30 mouse cellular contexts compared by ENCODE assay signal in genomic region chr7:118590726-118591305, GRCm38 (mm10). TPM values are rescaled to one million over a fixed set of nuclear protein-coding genes. Genes with fewer than 3 reads are reported as not detected.
A peak's percentile ranks its signal among the peaks of the same experiment; 100 is the strongest.
DNase-seq lines count a peak whose midpoint lies in the region; ATAC-seq and TF ChIP-seq lines count a peak whose summit lies in the region.
"Had no signal": no experiment of that assay in that cellular context is flagged by ENCODE, and none has a peak within 500 bp of the region (broad histone marks: within the 10 kb centered on the region; RNA-seq: fewer than 3 reads in every experiment).

No protein-coding gene starts in this region.

- peak overlapping the region; percentile 40; the same call in 1 of the 2 replicates for H3K27ac ChIP-seq in forebrain, embryonic 10.5 days
- H3K27ac ChIP-seq in forebrain, embryonic 16.5 days (ENCODE audit: low read length), result no peak overlapping the region
- no peak overlapping the region for H3K27ac ChIP-seq in thymus, adult 2 months (ENCODE audit: control insufficient read depth, insufficient read depth, low read length)
- H3K27ac ChIP-seq: embryonic facial prominence, embryonic 12.5 days; embryonic facial prominence, embryonic 15.5 days; forebrain, embryonic 13.5 days; heart, embryonic 15.5 days; hindbrain, embryonic 13.5 days; intestine, embryonic 15.5 days had no signal

- H3K27me3 ChIP-seq in forebrain, embryonic 10.5 days (ENCODE audit: poor library complexity, severe bottlenecking), result peaks cover 4% of the 10 kb centered on the region
- H3K27me3 ChIP-seq in forebrain, embryonic 16.5 days (replicated peaks; ENCODE audit: control insufficient read depth, insufficient read depth, low read length), result no peaks in the 10 kb centered on the region
- peaks cover 21% of the 10 kb centered on the region for H3K27me3 ChIP-seq in C2C12 (ENCODE audit: control insufficient read depth, insufficient read depth, insufficient read length)
- H3K27me3 ChIP-seq in thymus, adult 2 months (ENCODE audit: control insufficient read depth, insufficient read depth, low read length), result no peaks in the 10 kb centered on the region; the same call in 1 of the 2 replicates
- H3K27me3 ChIP-seq: embryonic facial prominence, embryonic 15.5 days; forebrain, embryonic 13.5 days; hindbrain, embryonic 13.5 days; intestine, embryonic 15.5 days had no signal

- H3K4me1 ChIP-seq in forebrain, embryonic 10.5 days, result peaks cover 43% of the 10 kb centered on the region
- peaks cover 37% of the 10 kb centered on the region for H3K4me1 ChIP-seq in forebrain, embryonic 16.5 days (replicated peaks; ENCODE audit: control insufficient read depth, insufficient read depth, low read length)
- peaks cover 5% of the 10 kb centered on the region for H3K4me1 ChIP-seq in thymus, adult 2 months (replicated peaks; ENCODE audit: control insufficient read depth, insufficient read depth, low read length)

- 93% methylated on average over 5 of the region's 5 CpGs for WGBS in forebrain, embryonic 10.5 days
- WGBS in forebrain, embryonic 16.5 days, result 86% methylated on average over 5 of the region's 5 CpGs
- WGBS in thymus, adult 2 months, result 89% methylated on average over 5 of the region's 5 CpGs

- TF ChIP-seq POLR2A in thymus, adult 2 months (IDR thresholded peaks at IDR 0.05; ENCODE audit: control insufficient read depth, extremely low read depth, insufficient read depth, low read length, poor library complexity), result no peak

- no peak overlapping the region for H3ac ChIP-seq in C2C12 (ENCODE audit: control insufficient read depth, insufficient read length, low read depth)

- H3K9ac ChIP-seq in forebrain, embryonic 16.5 days (replicated peaks; ENCODE audit: low read depth, low read length), result no peak overlapping the region
- H3K9ac ChIP-seq: embryonic facial prominence, embryonic 12.5 days; embryonic facial prominence, embryonic 15.5 days; forebrain, embryonic 13.5 days; forebrain, postnatal 0 days; heart, embryonic 12.5 days; heart, embryonic 15.5 days; hindbrain, embryonic 13.5 days; intestine, embryonic 15.5 days had no signal

- no peaks in the 10 kb centered on the region for H3K79me3 ChIP-seq in C2C12 (ENCODE audit: low read depth)

- no peaks in the 10 kb centered on the region; the same call in 1 of the 2 replicates for H3K9me3 ChIP-seq in forebrain, embryonic 10.5 days
- no peaks in the 10 kb centered on the region for H3K9me3 ChIP-seq in forebrain, embryonic 16.5 days (ENCODE audit: control insufficient read depth, low read length)
- H3K9me3 ChIP-seq: embryonic facial prominence, embryonic 12.5 days; embryonic facial prominence, embryonic 15.5 days; forebrain, embryonic 13.5 days; heart, embryonic 15.5 days; hindbrain, embryonic 10.5 days; hindbrain, embryonic 13.5 days; intestine, embryonic 15.5 days had no signal

- no peaks in the 10 kb centered on the region for H3K36me3 ChIP-seq in forebrain, embryonic 10.5 days (replicated peaks)
- no peaks in the 10 kb centered on the region for H3K36me3 ChIP-seq in forebrain, embryonic 16.5 days (ENCODE audit: control insufficient read depth, insufficient read depth)
- no peaks in the 10 kb centered on the region for H3K36me3 ChIP-seq in C2C12 (ENCODE audit: control insufficient read depth, insufficient read depth)
- no peaks in the 10 kb centered on the region for H3K36me3 ChIP-seq in thymus, adult 2 months (ENCODE audit: control insufficient read depth, insufficient read depth, low read length)
- H3K36me3 ChIP-seq: embryonic facial prominence, embryonic 12.5 days; embryonic facial prominence, embryonic 15.5 days; heart, embryonic 12.5 days; heart, embryonic 15.5 days; hindbrain, embryonic 10.5 days; hindbrain, embryonic 13.5 days; intestine, embryonic 15.5 days had no signal

- no peak overlapping the region for H3K4me3 ChIP-seq in forebrain, embryonic 10.5 days
- no peak overlapping the region for H3K4me3 ChIP-seq in forebrain, embryonic 16.5 days (replicated peaks; ENCODE audit: low read length)
- no peak overlapping the region for H3K4me3 ChIP-seq in C2C12 (ENCODE audit: insufficient read depth, poor library complexity, severe bottlenecking)
- H3K4me3 ChIP-seq in thymus, adult 2 months (ENCODE audit: control insufficient read depth, insufficient read depth, low read length), result no peak overlapping the region
- H3K4me3 ChIP-seq: embryonic facial prominence, embryonic 12.5 days; embryonic facial prominence, embryonic 15.5 days; forebrain, embryonic 13.5 days; gastrocnemius, adult 2 months; heart, embryonic 12.5 days; heart, embryonic 15.5 days; hindbrain, embryonic 10.5 days; hindbrain, embryonic 13.5 days; intestine, embryonic 15.5 days had no signal

- no peak overlapping the region for H3K4me2 ChIP-seq in forebrain, embryonic 16.5 days (ENCODE audit: low read length)
- H3K4me2 ChIP-seq: embryonic facial prominence, embryonic 12.5 days; embryonic facial prominence, embryonic 15.5 days; forebrain, embryonic 13.5 days; heart, embryonic 12.5 days; heart, embryonic 15.5 days; hindbrain, embryonic 13.5 days; intestine, embryonic 15.5 days had no signal

- TF ChIP-seq CTCF in C2C12 (IDR thresholded peaks at IDR 0.05; ENCODE audit: control insufficient read depth, insufficient read depth, insufficient read length), result no peak
- no peak for TF ChIP-seq CTCF in thymus, adult 2 months (IDR thresholded peaks at IDR 0.05; ENCODE audit: borderline replicate concordance, control insufficient read depth, extremely low read depth, insufficient read depth, low read length, poor library complexity)

- DNase-seq in forebrain, embryonic 10.5 days (ENCODE audit: extremely low spot score, low spot score), result no peak
- DNase-seq in lung, postnatal 36 days, result peak; percentile 61
- no peak for DNase-seq in lung, postnatal 10 days
- DNase-seq in fibroblast of lung, adult 2 months (ENCODE audit: low read depth), result peak; percentile 73
- DNase-seq in gastrocnemius, postnatal 10 days, result no peak
- DNase-seq in thymus, adult 2 months, result no peak
- DNase-seq: adrenal gland, adult 8-10 months; adrenal gland, postnatal 25 days; cerebellum, adult 11 months; cerebellum, adult 2 months; cerebellum, adult 9-11 months; cerebellum, postnatal 25 days; forebrain, postnatal 0 days; gastrocnemius, adult 2 months; gastrocnemius, postnatal 25 days; heart, adult 18-20 months; heart, postnatal 10 days; heart, postnatal 36 days had no signal

- H3K79me2 ChIP-seq in C2C12 (ENCODE audit: control insufficient read depth, insufficient read depth), result no peaks in the 10 kb centered on the region

- ATAC-seq in forebrain, embryonic 16.5 days, result no peak
- ATAC-seq: forebrain, embryonic 13.5 days; forebrain, postnatal 0 days; hindbrain, embryonic 16.5 days; intestine, embryonic 15.5 days had no signal

TF ChIP-seq in C2C12, 6 proteins besides CTCF, POLR2A, EP300 and RAD21:
- TF ChIP-seq FOSL1 (IDR thresholded peaks at IDR 0.05; ENCODE audit: insufficient read depth, low read length, poor library complexity, severe bottlenecking), result no peak
- peak; percentile 42 for TF ChIP-seq CEBPB (IDR thresholded peaks at IDR 0.05; ENCODE audit: low read depth)
- TF ChIP-seq USF1 (IDR thresholded peaks at IDR 0.05; ENCODE audit: low read depth), result no peak
- TF ChIP-seq MYOG (IDR thresholded peaks at IDR 0.05; ENCODE audit: control insufficient read depth, extremely low read depth, insufficient read length), result no peak

RNA-seq across cellular contexts. Expression of gene Tmc7, which starts 6.3 kb away (rescaled TPM):
- 6.6 and 7.1 TPM in 2 replicates for polyA plus RNA-seq in forebrain, embryonic 10.5 days (2016; fragmentation: Nextera tagmentation; extraction: Ambion mirVana)
- 8.5 and 9.7 TPM in 2 replicates for polyA plus RNA-seq in forebrain, embryonic 16.5 days (2015; fragmentation: Nextera tagmentation; extraction: Ambion mirVana)
- polyA plus RNA-seq in C2C12 (2012; fragmentation: generic; extraction: Trizol), result not detected
- total RNA-seq in gastrocnemius, postnatal 10 days (2021), result 1 to 10 TPM; 7.2 to 7.5 TPM
- polyA plus RNA-seq in thymus, adult 2 months (2012; rRNA removed), result 0.18 and 0.26 TPM in 2 replicates
- total RNA-seq: common myeloid progenitor, adult 5-6 weeks had no signal

RNA-seq across cellular contexts. Expression of gene Tmc5, which starts 6.3 kb away (rescaled TPM):
- polyA plus RNA-seq in forebrain, embryonic 10.5 days (2016; fragmentation: Nextera tagmentation; extraction: Ambion mirVana), result 0.05 and 0.11 TPM in 2 replicates
- polyA plus RNA-seq in forebrain, embryonic 16.5 days (2015; fragmentation: Nextera tagmentation; extraction: Ambion mirVana), result 0.16 and 0.24 TPM in 2 replicates
- polyA plus RNA-seq in C2C12 (2012; fragmentation: generic; extraction: Trizol), result not detected
- under 1 TPM; 0.33 to 0.61 TPM for total RNA-seq in gastrocnemius, postnatal 10 days (2021)
- 0.42 and 0.50 TPM in 2 replicates for polyA plus RNA-seq in thymus, adult 2 months (2012; rRNA removed)
- total RNA-seq: common myeloid progenitor, adult 5-6 weeks; gastrocnemius, adult 2 months had no signal

RNA-seq across cellular contexts. Expression of gene Coq7, which starts 57.7 kb away (rescaled TPM):
- 129 and 135 TPM in 2 replicates for polyA plus RNA-seq in forebrain, embryonic 10.5 days (2016; fragmentation: Nextera tagmentation; extraction: Ambion mirVana)
- 69.3 and 78.2 TPM in 2 replicates for polyA plus RNA-seq in forebrain, embryonic 16.5 days (2015; fragmentation: Nextera tagmentation; extraction: Ambion mirVana)
- 66.1 TPM for polyA plus RNA-seq in C2C12 (2012; fragmentation: generic; extraction: Trizol)
- total RNA-seq in gastrocnemius, postnatal 10 days (2021), result 10 to 100 TPM; 61.9 to 80.5 TPM
- 34.6 and 38.1 TPM in 2 replicates for polyA plus RNA-seq in thymus, adult 2 months (2012; rRNA removed)

Comparison
In these comparisons a context has a peak if more than half of its experiments do, and no peak if none do; other contexts are left out.
1. DNase-seq: peak in lung, postnatal 36 days (single experiment) and fibroblast of lung, adult 2 months (single experiment); none in forebrain, embryonic 10.5 days (single experiment), lung, postnatal 10 days (single experiment), gastrocnemius, postnatal 10 days (single experiment) and thymus, adult 2 months (single experiment).